Mouse (Mus musculus): ENCODE measurements around the gene Aif1l. TPM values are rescaled to one million over a fixed set of nuclear protein-coding genes. Genes with fewer than 3 reads are reported as not detected.

Gene Aif1l
- total RNA-seq, 2 experiments from 2014 or later = 8.0 to 9.2 TPM

- DNase-seq (ENCODE audit: low spot score in 2 of 2) = no peak
These were observed 48.5 kb downstream of the Aif1l start for GRCm38 (mm10) chr2:31998443-31998842.

- DNase-seq (ENCODE audit: low spot score in 2 of 2) = no peak
These were observed 58.4 kb downstream of the Aif1l start for GRCm38 (mm10) chr2:32008311-32008710.

GRCm38 (mm10) chr2:32008716-32009115 lies 58.8 kb downstream of the Aif1l start:
- DNase-seq (ENCODE audit: low spot score in 2 of 2) = no peak

GRCm38 (mm10) chr2:32019704-32020103 lies 69.8 kb downstream of the Aif1l start:
- DNase-seq (ENCODE audit: low spot score in 2 of 2) = no peak

- no peak for DNase-seq (ENCODE audit: low spot score in 2 of 2)
These were observed 70.3 kb downstream of the Aif1l start for GRCm38 (mm10) chr2:32020229-32020628.

Other genes with a start within 250 kb of the Aif1l start
- gene Qrfp, start 139.6 kb upstream of the Aif1l start, total RNA-seq (2021) = not detected
- 100 to 1,000 TPM; 121 to 127 TPM for gene Fibcd1, start 104.1 kb upstream of the Aif1l start, total RNA-seq (2021)
- gene Lamc3, start 62.8 kb upstream of the Aif1l start, total RNA-seq (2021) = 1 to 10 TPM; 5.2 to 5.8 TPM
- gene Nup214, start 24.3 kb downstream of the Aif1l start, total RNA-seq (2021) = 10 to 100 TPM; 54.3 to 59.0 TPM
- gene Fam78a, start 134.7 kb downstream of the Aif1l start, total RNA-seq (2021) = 1 to 10 TPM; 4.1 to 5.5 TPM
- 10 to 100 TPM; 24.1 to 26.1 TPM for gene Plpp7, start 145.4 kb downstream of the Aif1l start, total RNA-seq (2021)
- gene Prrc2b, start 200.9 kb downstream of the Aif1l start, total RNA-seq (2021) = 100 to 1,000 TPM; 293 to 298 TPM

Measured in layer of hippocampus, adult 18-20 months (tissue).